Mouse (Mus musculus): Measurements from ENCODE around the gene Stxbp3. TPM values are rescaled to one million over a fixed set of nuclear protein-coding genes. Genes with fewer than 3 reads are reported as not detected.

Stxbp3 gene
- polyA plus RNA-seq, 1 experiment from 2014 or later = 29.3 TPM

DNA sequence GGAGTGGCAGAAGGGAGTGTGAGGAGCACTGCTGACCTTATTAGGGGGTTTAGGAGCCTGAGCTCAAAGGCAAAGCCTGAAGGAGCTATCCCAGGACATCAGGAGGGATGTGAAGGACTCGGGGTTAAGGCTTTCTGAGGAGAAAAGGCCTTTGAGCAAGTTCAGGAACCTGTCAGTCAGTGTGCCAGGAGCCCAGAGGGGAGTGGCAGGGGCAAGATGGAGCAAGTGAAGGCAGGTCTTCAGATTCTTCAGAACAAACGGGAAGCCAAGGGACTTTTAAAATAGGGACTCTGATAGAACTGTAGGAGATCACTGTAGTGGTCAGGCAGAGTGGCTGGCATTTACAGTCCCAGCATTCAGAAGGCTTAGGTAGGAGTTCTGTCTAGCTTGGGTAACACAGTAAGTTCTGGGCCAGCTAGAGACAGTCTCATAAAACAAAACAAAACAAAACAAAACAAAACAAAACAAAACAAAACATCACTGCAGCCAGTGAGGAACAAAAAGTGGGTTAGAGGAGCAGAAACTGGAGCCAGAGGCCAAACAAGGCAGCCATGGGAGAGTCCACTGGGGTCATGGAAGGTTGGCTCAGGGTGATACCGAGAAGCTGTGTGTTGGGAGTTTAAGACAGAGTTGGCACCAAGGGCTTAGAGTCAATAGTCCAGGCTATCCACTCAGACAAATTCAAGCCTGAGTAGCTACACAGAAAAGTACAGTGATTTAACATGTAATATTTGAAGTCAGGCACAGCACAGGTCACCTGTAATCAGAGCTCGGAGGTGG lies 61.4 kb downstream of the Stxbp3 start:
- Histone ChIP-seq H3K4me3 (no peak overlapping the region), H3K9ac (no peak overlapping the region), H3K4me1 (peaks cover 11% of the 10 kb centered on the region; the same call in 1 of the 2 replicates), H3K36me3 (no peaks in the 10 kb centered on the region), H3K27ac (no peak overlapping the region), H3K9me3 (no peaks in the 10 kb centered on the region), H3K27me3 (no peaks in the 10 kb centered on the region), H3K4me2 (replicated peaks) (no peak overlapping the region)
- 66% methylated on average over 4 of the region's 4 CpGs for WGBS
- ATAC-seq (ENCODE audit: insufficient number of reproducible peaks, insufficient read depth, low FRiP score, low TSS enrichment) = no peak

DNA sequence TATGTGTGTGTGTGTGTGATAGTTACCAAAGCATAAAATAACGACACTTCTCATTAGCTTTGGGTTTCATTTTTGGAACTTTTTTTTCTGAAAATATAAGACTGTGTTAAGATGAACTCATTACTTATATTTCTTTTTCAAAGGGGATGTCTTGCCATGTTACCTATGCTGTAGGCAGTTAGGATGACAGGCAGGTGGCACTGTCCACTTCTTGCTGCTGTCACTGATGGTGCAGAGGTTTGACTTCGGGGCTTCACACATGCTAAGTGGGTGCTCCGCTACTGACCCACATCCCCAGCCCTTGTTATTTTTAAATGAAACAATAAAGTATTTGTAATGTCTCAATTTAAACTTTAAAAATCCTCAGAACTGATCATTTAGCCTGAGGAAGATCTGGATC lies 67.5 kb downstream of the Stxbp3 start:
- Histone ChIP-seq H3K36me3 (no peaks in the 10 kb centered on the region), H3K27ac (no peak overlapping the region), H3K4me3 (no peak overlapping the region), H3K4me1 (peaks cover 6% of the 10 kb centered on the region; the same call in 1 of the 2 replicates), H3K4me2 (replicated peaks) (no peak overlapping the region), H3K9ac (no peak overlapping the region), H3K9me3 (no peaks in the 10 kb centered on the region), H3K27me3 (no peaks in the 10 kb centered on the region)
- no peak for ATAC-seq (ENCODE audit: insufficient number of reproducible peaks, insufficient read depth, low FRiP score, low TSS enrichment)
- 80% methylated on average over 3 of the region's 3 CpGs for WGBS

DNA sequence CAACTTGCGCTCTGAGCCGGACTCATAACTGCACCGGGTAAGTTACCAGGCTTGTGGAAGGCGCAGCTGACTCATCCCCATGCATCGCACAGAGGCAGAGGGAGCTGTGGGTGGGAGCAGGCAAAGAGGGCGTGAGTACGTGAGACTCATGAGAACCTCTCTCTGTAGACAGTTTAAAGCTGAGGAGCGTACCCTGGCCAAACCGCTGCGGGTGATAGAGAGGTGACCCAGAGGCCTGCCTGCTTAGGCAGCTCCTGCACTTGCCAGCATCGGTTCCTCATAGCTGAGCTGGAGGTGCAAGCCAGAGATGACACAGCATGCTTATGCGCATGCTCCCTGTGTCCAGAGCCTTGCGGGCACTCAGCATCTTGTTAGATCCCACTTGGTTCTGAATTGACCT lies 68.1 kb downstream of the Stxbp3 start:
- Histone ChIP-seq H3K4me3 (no peak overlapping the region), H3K27me3 (no peaks in the 10 kb centered on the region), H3K27ac (no peak overlapping the region), H3K9me3 (no peaks in the 10 kb centered on the region), H3K36me3 (no peaks in the 10 kb centered on the region), H3K4me2 (replicated peaks) (no peak overlapping the region), H3K9ac (no peak overlapping the region), H3K4me1 (peaks cover 6% of the 10 kb centered on the region; the same call in 1 of the 2 replicates)
- 86% methylated on average over 13 of the region's 13 CpGs for WGBS
- ATAC-seq (ENCODE audit: insufficient number of reproducible peaks, insufficient read depth, low FRiP score, low TSS enrichment) = no peak

DNA sequence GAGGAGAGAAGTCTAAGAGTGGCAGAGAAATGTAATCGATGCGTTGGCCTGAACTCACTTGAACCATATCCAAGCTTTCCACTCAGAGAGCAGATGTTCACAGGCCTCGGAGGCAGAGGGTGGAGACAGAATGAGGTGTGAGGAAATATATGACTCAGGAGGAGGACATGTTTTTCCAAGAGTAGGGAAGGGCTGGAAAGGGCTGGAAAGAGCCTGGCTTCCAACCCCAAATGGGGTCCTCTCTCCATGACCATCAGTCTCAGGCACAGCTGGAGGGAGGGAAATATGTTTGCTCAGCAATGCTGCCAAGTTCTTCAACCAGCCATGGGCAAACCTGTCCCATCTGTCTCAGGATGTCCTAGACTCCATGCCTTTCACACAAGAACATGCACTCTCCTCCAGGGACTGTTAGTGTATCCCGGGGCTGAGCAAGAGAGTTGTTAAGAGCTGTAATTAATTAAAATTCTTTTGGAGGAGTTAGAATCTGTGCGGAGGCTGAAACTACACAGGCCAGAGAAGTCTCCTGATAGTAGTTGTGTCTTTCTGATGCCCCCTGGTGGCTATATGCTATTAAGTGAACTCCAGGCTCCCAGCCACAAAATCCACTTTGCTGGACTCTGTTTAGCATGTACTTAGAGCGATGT lies 69.5 kb downstream of the Stxbp3 start:
- Histone ChIP-seq H3K27me3 (no peaks in the 10 kb centered on the region), H3K4me2 (replicated peaks) (no peak overlapping the region), H3K9ac (no peak overlapping the region), H3K9me3 (no peaks in the 10 kb centered on the region), H3K27ac (peak overlapping the region; percentile 18), H3K4me1 (peaks cover 6% of the 10 kb centered on the region; the same call in 1 of the 2 replicates), H3K36me3 (no peaks in the 10 kb centered on the region), H3K4me3 (no peak overlapping the region)
- WGBS = 38% methylated on average over 6 of the region's 6 CpGs
- peak; percentile 81 for ATAC-seq (ENCODE audit: insufficient number of reproducible peaks, insufficient read depth, low FRiP score, low TSS enrichment)

DNA sequence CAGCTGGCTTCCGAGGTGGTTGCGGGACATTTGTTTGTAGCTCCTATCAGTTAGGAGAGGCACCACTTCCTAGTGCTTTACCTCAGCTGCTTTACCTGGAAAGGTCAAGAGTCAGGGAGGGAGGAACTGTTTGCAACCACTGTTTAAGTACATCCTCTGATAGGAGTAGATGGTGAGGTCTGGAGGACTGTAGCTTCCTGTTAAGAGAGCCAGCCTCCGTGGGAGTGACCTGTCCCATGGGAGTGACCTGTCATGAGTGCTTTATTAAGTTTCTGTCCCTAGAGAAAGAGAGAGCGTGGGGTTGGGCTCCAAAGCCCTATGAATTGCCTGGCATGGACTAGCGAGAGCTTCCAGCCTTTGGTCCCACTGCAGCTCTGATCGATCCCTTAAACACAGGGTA lies 70.8 kb downstream of the Stxbp3 start:
- H3K4me2 ChIP-seq (replicated peaks) = no peak overlapping the region
- WGBS = 75% methylated on average over 6 of the region's 6 CpGs
- H3K4me1 ChIP-seq = peaks cover 6% of the 10 kb centered on the region; the same call in 1 of the 2 replicates
- no peak overlapping the region for H3K9ac ChIP-seq
- ATAC-seq (ENCODE audit: insufficient number of reproducible peaks, insufficient read depth, low FRiP score, low TSS enrichment) = no peak
- H3K9me3 ChIP-seq = no peaks in the 10 kb centered on the region
- H3K27ac ChIP-seq = no peak overlapping the region
- H3K4me3 ChIP-seq = no peak overlapping the region
- H3K36me3 ChIP-seq = no peaks in the 10 kb centered on the region
- no peaks in the 10 kb centered on the region for H3K27me3 ChIP-seq

DNA sequence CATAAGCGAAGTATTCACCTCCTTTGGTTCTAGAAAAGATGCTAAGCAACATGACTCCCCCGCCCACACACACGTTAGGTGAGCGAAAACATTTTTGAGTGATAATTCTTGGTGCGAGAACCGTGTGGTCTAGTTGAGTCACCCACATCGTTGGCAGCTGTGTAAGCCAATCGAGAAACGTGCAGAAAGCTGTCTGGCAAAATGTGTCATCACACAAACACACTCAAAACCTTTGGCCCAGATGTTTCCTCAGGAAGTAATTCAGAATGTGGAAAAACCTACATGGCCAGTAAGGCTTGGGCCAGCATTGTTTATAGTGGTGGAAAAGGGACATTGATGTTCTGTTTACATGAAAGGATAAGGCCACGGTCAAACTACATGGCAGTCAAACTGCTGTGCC lies 72.9 kb downstream of the Stxbp3 start:
- H3K4me3 ChIP-seq = no peak overlapping the region
- WGBS = 76% methylated on average over 10 of the region's 10 CpGs
- peaks cover 6% of the 10 kb centered on the region; the same call in 1 of the 2 replicates for H3K4me1 ChIP-seq
- H3K36me3 ChIP-seq = no peaks in the 10 kb centered on the region
- H3K9ac ChIP-seq = no peak overlapping the region
- H3K27ac ChIP-seq = no peak overlapping the region
- H3K4me2 ChIP-seq (replicated peaks) = no peak overlapping the region
- no peak for ATAC-seq (ENCODE audit: insufficient number of reproducible peaks, insufficient read depth, low FRiP score, low TSS enrichment)
- H3K9me3 ChIP-seq = no peaks in the 10 kb centered on the region
- H3K27me3 ChIP-seq = no peaks in the 10 kb centered on the region

DNA sequence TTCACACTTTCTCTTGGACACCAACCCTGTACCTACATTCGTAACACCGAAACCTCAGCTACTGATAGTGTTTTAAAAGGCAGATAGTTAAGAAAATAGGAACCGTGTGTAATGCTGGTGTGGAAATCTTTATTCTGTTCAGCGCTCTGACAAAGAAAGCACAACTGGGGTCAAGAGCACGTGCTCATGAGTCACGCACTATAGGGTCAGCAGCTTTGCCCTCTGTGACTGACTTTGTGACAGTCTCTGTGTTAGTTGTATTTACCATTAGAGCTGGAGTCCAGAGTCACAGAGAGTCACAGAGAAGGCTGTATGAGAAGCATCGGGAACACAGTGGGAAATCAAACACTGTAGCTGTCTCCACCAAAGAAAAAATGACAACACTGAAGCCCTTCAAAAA lies 73.4 kb downstream of the Stxbp3 start:
- no peak overlapping the region for H3K9ac ChIP-seq
- H3K4me2 ChIP-seq (replicated peaks) = no peak overlapping the region
- 82% methylated on average over 7 of the region's 7 CpGs for WGBS
- no peaks in the 10 kb centered on the region for H3K36me3 ChIP-seq
- H3K9me3 ChIP-seq = no peaks in the 10 kb centered on the region
- no peak overlapping the region for H3K27ac ChIP-seq
- ATAC-seq (ENCODE audit: insufficient number of reproducible peaks, insufficient read depth, low FRiP score, low TSS enrichment) = no peak
- no peaks in the 10 kb centered on the region for H3K27me3 ChIP-seq
- H3K4me3 ChIP-seq = no peak overlapping the region
- H3K4me1 ChIP-seq = peaks cover 6% of the 10 kb centered on the region; the same call in 1 of the 2 replicates

DNA sequence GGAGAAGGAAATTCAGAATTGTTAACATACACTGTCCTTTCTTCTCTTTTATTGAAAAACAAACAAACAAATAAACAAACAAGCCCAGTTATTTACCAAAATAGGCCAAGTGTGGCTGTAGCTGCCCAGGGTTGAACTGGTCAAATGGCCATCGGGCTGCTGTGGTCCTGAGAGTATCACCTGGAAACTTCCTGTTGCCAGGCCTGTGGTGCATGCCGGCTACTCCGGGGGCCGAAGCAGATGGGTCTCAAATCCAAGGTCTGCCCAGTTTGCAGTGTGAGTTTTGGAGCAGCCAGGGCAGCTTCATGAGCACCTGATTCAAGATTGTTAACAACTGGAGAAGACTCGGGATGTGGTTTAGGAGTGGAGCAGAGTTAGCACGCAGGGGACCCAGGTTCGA lies 74.8 kb downstream of the Stxbp3 start:
- no peaks in the 10 kb centered on the region for H3K9me3 ChIP-seq
- 0 out of 2 replicates have a peak, but pooled peaks cover under 1% of the 10 kb centered on the region for H3K4me1 ChIP-seq
- H3K27ac ChIP-seq = no peak overlapping the region
- no peak for ATAC-seq (ENCODE audit: insufficient number of reproducible peaks, insufficient read depth, low FRiP score, low TSS enrichment)
- H3K9ac ChIP-seq = no peak overlapping the region
- H3K36me3 ChIP-seq = no peaks in the 10 kb centered on the region
- no peak overlapping the region for H3K4me2 ChIP-seq (replicated peaks)
- H3K27me3 ChIP-seq = no peaks in the 10 kb centered on the region
- no peak overlapping the region for H3K4me3 ChIP-seq
- 82% methylated on average over 7 of the region's 7 CpGs for WGBS

DNA sequence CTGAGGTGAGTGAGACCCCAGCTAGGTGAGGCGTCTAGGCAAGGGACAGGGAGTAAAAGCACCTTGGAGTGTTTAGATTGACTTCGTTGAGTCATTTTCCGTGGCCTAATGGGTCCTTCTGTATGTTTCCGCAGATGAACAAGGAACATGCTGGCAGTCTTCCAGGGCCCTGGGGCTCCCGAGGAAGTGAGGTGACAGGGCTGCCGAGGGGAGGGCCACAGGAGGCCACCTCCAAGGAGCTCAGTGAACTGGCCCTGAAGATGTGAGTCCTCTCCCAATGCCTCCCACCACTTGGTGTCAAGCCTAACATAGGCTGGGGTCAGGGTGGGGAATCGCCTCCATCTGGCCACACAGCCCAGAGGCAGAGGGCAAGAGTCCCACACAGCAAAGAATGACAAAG lies 75.3 kb downstream of the Stxbp3 start:
- Histone ChIP-seq H3K9me3 (no peaks in the 10 kb centered on the region), H3K9ac (no peak overlapping the region), H3K4me1 (no peaks in the 10 kb centered on the region), H3K4me2 (replicated peaks) (no peak overlapping the region), H3K36me3 (no peaks in the 10 kb centered on the region), H3K27ac (no peak overlapping the region), H3K27me3 (no peaks in the 10 kb centered on the region), H3K4me3 (no peak overlapping the region)
- no peak for ATAC-seq (ENCODE audit: insufficient number of reproducible peaks, insufficient read depth, low FRiP score, low TSS enrichment)
- WGBS = 44% methylated on average over 7 of the region's 7 CpGs

DNA sequence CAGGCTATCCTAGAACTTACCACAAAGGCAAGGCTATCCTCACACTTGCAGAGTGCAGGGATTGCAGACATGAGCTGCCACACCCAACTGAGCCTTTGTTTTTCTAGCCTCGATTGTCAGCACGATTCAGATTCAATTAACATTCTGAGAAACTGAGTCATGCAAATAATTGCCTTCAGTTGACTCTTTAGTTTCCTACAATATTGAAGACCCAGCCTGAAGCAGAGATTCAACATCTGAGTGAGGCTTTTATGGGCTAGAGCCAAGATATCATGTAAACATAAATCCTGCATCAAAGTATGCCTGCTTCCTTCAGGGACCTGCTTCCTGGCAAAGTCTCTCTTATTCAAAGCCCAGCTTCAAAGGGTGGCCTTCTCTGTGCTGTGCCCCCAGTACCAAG lies 76.6 kb downstream of the Stxbp3 start:
- ATAC-seq (ENCODE audit: insufficient number of reproducible peaks, insufficient read depth, low FRiP score, low TSS enrichment) = no peak
- Histone ChIP-seq H3K4me1 (no peaks in the 10 kb centered on the region), H3K36me3 (no peaks in the 10 kb centered on the region), H3K27ac (no peak overlapping the region), H3K4me3 (no peak overlapping the region), H3K4me2 (replicated peaks) (no peak overlapping the region), H3K9me3 (no peaks in the 10 kb centered on the region), H3K9ac (no peak overlapping the region), H3K27me3 (no peaks in the 10 kb centered on the region)
- 68% methylated on average over 2 of the region's 2 CpGs for WGBS

DNA sequence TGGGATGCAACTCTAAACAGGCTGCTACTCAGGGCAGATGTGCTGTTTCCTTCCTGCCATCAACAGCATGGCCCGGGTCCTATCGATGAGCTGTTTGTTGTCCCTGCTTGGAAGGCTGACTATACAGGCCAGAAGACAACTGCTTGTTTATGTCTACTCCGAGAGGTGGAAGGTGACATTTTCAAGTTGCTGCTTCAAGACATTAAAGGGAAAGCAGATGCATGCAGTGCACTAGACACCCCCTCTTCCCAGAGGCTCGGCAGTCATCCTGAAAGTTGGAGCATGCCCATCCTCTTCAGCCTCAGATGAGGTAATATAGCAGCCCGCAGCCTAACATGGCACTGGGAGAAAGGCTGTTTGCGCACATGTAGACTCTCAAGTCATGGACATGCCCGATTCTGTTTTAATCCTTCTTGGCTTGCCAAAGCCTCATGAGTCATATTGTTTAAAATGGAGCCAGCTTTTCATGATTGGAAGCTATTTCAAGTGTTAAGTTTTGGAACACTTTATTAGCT lies 77.7 kb downstream of the Stxbp3 start:
- no peak overlapping the region for H3K9ac ChIP-seq
- no peaks in the 10 kb centered on the region for H3K4me1 ChIP-seq
- no peaks in the 10 kb centered on the region for H3K36me3 ChIP-seq
- no peak overlapping the region for H3K4me2 ChIP-seq (replicated peaks)
- H3K9me3 ChIP-seq = no peaks in the 10 kb centered on the region
- H3K4me3 ChIP-seq = no peak overlapping the region
- H3K27me3 ChIP-seq = no peaks in the 10 kb centered on the region
- no peak overlapping the region for H3K27ac ChIP-seq
- 87% methylated on average over 7 of the region's 7 CpGs for WGBS
- ATAC-seq (ENCODE audit: insufficient number of reproducible peaks, insufficient read depth, low FRiP score, low TSS enrichment) = no peak
